Mouse (Mus musculus) bone marrow macrophage, adult 2 months (primary cell): Measurements from ENCODE around the gene Actr8. TPM values are rescaled to one million over a fixed set of nuclear protein-coding genes. Genes with fewer than 3 reads are reported as not detected.

Experiments used
- H3K27ac ChIP-seq: 2 replicates; pipeline ENCODE4 v1.5.1; 2012; ENCODE audit warnings: low read depth, low read length; ENCODE audit not compliant: insufficient read depth
- H3K4me1 ChIP-seq: 2 replicates; pipeline ENCODE4 v1.6.1; 2012; ENCODE audit warnings: low read length; ENCODE audit not compliant: control insufficient read depth, insufficient read depth
- H3K4me3 ChIP-seq: 2 replicates; pipeline ENCODE4 v1.5.1; 2012; ENCODE audit warnings: mild to moderate bottlenecking, low read length, moderate library complexity; ENCODE audit not compliant: insufficient read depth
- CTCF ChIP-seq: IDR thresholded peaks from 2 replicates; pipeline ENCODE4 v1.5.1; 2012; ENCODE audit warnings: low read depth, mild to moderate bottlenecking, low read length, moderate library complexity
- POLR2A ChIP-seq: IDR thresholded peaks from 2 replicates; pipeline ENCODE4 v1.6.1; 2012; ENCODE audit warnings: mild to moderate bottlenecking, low read depth, low read length, borderline replicate concordance
- polyA plus RNA-seq: library from polyadenylated mRNA; stranded (reverse); fragments of >200 nt; gene quantifications from 2 replicates; pipeline ENCODE4 v1.2.4, GENCODE M21; 2012; ENCODE audit not compliant: missing spikeins, insufficient read depth, insufficient read length

Gene Actr8
- polyA plus RNA-seq, 1 experiment: 42.4 TPM

DNA sequence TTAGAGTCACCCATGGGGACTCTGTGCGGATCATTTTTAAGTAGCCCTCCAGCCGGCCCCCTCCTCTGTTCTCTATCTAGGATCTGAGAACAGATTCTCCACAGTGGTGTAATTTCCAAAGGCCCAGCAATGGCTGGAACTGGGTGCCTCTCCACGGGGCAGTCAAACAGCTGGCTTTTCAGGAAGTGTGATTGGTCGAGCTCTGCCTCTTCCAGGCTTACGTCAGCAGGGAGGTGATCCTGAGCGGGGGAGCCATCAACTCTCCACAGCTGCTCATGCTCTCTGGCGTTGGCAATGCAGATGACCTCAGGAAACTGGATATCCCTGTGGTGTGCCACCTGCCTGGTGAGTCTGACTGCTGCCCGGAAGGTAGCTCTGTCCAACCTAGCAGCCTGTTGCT lies 55.3 kb downstream of the Actr8 start:
- TF ChIP-seq POLR2A (no peak), CTCF (no peak)
- no peak overlapping the region for H3K4me3 ChIP-seq
- H3K4me1 ChIP-seq: no peaks in the 10 kb centered on the region
- H3K27ac ChIP-seq: no peak overlapping the region

- Histone ChIP-seq H3K4me1 (peaks cover 12% of the 10 kb centered on the region), H3K4me3 (no peak overlapping the region), H3K27ac (no peak overlapping the region)
- TF ChIP-seq CTCF (no peak), POLR2A (no peak)
Measured at GRCm38 (mm10) chr14:30038431-30038830, 60.3 kb downstream of the Actr8 start.

GRCm38 (mm10) chr14:30039413-30039812 lies 61.3 kb downstream of the Actr8 start:
- no peak for TF ChIP-seq POLR2A
- no peak for TF ChIP-seq CTCF
- Histone ChIP-seq H3K4me1 (peaks cover 17% of the 10 kb centered on the region), H3K27ac (no peak overlapping the region), H3K4me3 (no peak overlapping the region)

- no peak for TF ChIP-seq POLR2A
- H3K4me3 ChIP-seq: no peak overlapping the region
- peaks cover 17% of the 10 kb centered on the region for H3K4me1 ChIP-seq
- no peak overlapping the region for H3K27ac ChIP-seq
Measured at GRCm38 (mm10) chr14:30041836-30042235, 63.7 kb downstream of the Actr8 start.

DNA sequence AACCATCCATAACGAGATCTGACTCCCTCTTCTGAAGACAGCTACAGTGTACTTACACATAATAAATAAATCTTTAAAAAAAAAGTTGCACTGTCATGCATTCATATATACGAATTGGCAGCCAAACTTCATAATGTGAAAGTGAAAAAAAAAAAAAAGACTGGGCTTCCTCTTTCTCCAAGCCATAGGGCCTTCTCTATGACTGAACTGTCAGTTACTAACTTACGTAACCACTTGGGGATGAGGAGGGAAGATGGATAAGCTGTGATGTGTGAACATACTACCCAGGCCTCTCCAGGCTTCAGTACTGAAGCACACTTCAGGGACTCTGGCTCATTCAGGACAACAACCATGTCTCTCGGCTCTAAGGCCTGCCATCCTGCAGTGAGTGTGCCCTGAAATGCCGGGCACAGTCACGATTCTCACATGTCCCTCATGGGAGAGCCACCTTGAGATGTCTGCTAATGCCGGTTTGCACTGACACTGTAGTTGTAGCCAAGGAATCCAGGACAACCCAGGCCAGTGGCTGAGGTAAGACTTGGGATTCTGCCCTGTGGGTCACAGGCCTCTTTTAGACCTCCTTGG lies 65.3 kb downstream of the Actr8 start:
- peaks cover 17% of the 10 kb centered on the region for H3K4me1 ChIP-seq
- no peak overlapping the region for H3K27ac ChIP-seq
- no peak for TF ChIP-seq POLR2A
- H3K4me3 ChIP-seq: no peak overlapping the region

DNA sequence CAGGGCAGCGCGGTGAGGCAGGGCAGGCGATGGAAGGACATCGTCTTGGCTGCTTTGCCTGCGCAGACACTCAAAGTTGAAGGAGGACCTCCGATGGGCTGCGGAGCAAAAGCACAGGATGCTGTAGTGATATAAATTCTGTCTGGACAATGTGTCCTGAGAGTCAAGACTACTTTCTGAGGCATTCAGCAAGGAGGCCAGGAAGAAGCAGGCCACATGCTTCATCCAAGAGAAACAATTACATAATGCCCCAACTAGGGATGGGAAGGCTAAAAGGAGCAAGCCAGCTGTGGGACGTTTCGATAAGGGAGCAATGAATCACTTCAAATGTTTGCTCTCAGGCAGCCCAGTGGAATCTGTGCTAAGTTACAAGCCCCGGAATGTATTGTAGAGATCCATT lies 67.1 kb downstream of the Actr8 start:
- Histone ChIP-seq H3K27ac (no peak overlapping the region), H3K4me1 (peaks cover 8% of the 10 kb centered on the region), H3K4me3 (no peak overlapping the region)
- TF ChIP-seq CTCF (no peak), POLR2A (no peak)

DNA sequence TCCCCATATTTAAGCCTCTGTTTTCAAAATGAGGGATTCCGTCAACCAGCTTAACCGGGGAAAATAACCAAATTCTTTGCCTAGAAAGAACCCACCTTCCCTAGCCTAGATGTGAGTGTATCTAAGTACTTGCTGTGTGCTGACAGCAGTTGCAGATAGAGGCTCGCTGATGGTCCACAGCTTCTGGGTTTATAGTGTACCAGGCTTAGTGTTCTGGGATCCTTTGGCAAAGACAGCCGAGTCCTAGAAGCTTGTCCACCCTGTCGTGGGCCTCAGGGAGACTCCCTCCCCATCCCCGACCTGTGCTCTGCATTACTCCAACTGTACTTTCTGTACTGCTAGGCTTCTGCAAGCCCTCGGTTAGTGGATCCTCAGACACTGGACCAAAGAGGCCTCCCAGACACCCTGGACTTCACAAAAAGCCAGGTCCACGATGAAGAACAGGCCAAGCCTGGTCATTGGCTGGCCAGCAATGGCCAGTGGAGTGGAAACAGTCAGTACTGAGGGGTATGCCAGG lies 67.6 kb downstream of the Actr8 start:
- Histone ChIP-seq H3K4me1 (peaks cover 8% of the 10 kb centered on the region), H3K4me3 (no peak overlapping the region), H3K27ac (no peak overlapping the region)
- TF ChIP-seq POLR2A: no peak
- TF ChIP-seq CTCF: no peak

- Histone ChIP-seq H3K4me1 (peaks cover 8% of the 10 kb centered on the region), H3K27ac (no peak overlapping the region), H3K4me3 (no peak overlapping the region)
- TF ChIP-seq POLR2A: no peak
- no peak for TF ChIP-seq CTCF
Measured at GRCm38 (mm10) chr14:30046976-30047375, 68.8 kb downstream of the Actr8 start.

- Histone ChIP-seq H3K4me1 (peaks cover 5% of the 10 kb centered on the region), H3K4me3 (no peak overlapping the region), H3K27ac (no peak overlapping the region)
- TF ChIP-seq CTCF: peak; percentile 42; the same call in 1 of the 2 replicates
- no peak for TF ChIP-seq POLR2A
Measured at GRCm38 (mm10) chr14:30048049-30048448, 69.9 kb downstream of the Actr8 start.

GRCm38 (mm10) chr14:30050280-30050679 lies 72.1 kb downstream of the Actr8 start:
- Histone ChIP-seq H3K27ac (no peak overlapping the region), H3K4me1 (no peaks in the 10 kb centered on the region), H3K4me3 (no peak overlapping the region)
- no peak for TF ChIP-seq POLR2A
- TF ChIP-seq CTCF: no peak
